Mouse (Mus musculus) embryo, embryonic 11 days (tissue): ENCODE data around the gene Trpm1.

ENCODE experiments used
- DNase-seq: peaks from one replicate; pipeline ENCODE4 v3.0.0-alpha.2; 2015

Gene Trpm1

DNA sequence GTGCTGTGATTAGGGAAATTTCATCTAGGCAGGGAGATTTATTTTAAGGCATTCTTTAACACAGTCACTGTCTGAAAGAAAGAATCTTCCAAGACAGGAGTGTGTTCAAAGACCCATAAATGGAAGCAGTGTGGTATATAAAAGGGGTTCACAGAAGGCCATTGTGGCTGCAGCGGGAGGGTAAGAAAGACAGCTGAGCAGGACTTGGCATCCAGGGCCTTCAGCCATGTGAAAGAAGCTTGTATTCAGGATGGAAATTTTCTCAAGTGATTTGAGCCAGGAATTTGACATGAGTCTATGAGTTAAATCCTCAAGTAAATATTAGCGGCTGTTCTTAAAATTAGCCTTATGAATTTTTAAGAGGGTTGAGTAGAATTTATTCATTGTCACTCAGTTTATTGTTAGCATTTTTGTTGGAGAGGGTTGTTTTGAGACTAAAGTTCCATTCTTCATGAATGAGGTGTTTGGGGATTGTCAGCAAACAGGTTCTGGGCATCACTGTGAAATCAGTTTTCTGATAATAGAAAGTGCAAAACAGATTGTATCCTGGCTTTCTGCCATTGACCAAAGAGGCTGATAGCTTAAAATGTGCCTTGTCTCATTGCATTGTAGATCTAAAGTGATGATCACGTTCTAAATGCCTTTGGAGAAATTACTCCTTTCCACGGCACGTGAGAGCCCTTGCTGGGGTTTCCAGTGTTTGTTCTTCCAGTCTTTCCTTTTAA is 142.8 kb downstream of the Trpm1 start:
- no peak for DNase-seq

DNA sequence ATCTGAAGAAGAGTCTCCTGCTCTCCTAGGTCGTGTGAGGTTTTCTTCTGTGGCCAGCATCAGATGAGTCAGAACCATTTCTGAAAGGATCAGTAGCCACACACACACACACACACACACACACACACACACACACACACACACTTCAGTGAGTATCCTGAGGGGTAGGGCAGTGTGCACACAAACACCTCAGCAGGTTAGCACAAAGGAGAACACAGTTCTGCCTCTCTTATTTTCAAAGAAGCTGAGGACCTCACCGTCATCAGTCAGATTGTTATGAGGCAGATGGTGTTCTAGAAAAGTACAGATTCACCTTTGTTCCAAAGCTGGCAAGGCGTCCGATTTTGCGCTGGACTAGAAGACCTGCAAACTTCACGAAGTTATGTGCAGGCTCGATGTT is 156.6 kb downstream of the Trpm1 start:
- no peak for DNase-seq

DNA sequence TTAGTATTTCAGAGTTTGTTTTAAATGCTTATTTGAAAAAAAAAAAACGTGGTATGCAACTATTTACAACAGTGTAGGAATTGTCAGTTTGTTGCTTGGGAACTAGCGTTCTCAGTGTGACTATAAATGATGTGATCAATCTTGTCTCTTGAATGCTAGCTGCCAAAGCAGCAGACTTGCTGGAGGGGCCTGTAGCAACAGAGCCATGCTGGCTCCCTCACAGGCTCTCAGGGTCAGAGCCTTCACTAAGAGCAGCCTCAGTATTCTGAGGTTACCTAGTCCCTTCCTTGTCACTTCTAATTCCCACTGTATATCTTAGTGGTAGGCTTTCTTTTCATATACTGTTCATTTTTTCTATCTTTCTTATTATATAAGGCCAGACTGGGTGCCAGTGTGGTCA is 157.1 kb downstream of the Trpm1 start:
- DNase-seq = no peak

DNA sequence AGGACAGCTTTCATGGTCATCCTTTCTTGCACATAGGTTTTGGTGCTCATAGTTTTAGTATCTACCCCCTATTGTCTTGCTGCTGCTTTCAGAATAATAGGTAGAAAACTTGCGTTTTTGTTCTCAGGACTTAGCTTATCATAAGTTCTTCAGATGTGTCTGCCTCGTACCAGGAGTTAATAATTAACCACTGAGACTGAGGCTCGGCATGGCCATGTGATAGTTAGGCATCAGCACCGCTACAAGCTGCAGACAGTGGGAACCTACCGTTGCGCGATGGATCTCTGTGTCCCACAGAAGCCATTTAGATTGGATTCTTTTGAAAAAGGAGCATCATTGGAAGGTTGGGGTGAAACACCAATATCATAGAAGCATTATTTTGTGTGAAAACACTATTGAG is 159.2 kb downstream of the Trpm1 start:
- no peak for DNase-seq
